Mouse (Mus musculus) brain, embryonic 14.5 days (tissue): Measurements from ENCODE around the gene Pnrc1.

Source experiments
- CTCF ChIP-seq: fragments of 200-500 bp; IDR thresholded peaks from 2 replicates; pipeline ENCODE4 v1.5.1; 2012; ENCODE audit warnings: inconsistent platforms, mild to moderate bottlenecking, moderate library complexity, borderline replicate concordance; ENCODE audit not compliant: insufficient read depth, insufficient read length; ENCODE audit errors: extremely low read depth
- POLR2A ChIP-seq: fragments of 200-500 bp; IDR thresholded peaks from 2 replicates; pipeline ENCODE4 v1.6.1; 2012; ENCODE audit warnings: mild to moderate bottlenecking, inconsistent platforms, borderline replicate concordance; ENCODE audit not compliant: poor library complexity, insufficient read depth, insufficient read length, severe bottlenecking; ENCODE audit errors: extremely low read depth

- TF ChIP-seq POLR2A, result no peak
- no peak for TF ChIP-seq CTCF
These were observed 16.5 kb downstream of the Pnrc1 start for GRCm38 (mm10) chr4:33273437-33273836.
